33 mouse cellular contexts compared by ENCODE assay signal in the genomic region with DNA sequence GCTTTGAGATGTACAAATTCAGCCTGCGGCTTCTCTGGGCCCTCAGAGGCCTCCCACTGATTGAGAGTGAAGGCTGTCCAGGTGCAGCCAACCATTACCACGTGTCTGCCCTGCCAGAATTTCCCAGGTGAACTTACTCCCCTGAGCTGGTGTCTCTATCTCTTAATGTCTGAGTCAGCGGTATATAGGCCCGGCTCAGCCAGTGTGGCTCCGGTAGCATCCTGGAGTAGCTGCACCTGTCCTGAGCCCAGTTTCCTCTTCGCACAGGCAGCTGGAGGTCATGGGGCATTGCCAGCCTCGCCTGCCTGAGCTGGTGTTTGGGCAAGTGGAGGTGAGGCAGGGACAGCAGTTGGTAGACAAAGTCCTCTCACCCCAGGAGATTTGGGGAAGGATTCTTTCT. TPM values are rescaled to one million over a fixed set of nuclear protein-coding genes. Genes with fewer than 3 reads are reported as not detected.
A peak's percentile ranks its signal among the peaks of the same experiment; 100 is the strongest.
DNase-seq lines count a peak whose midpoint lies in the region; ATAC-seq and TF ChIP-seq lines count a peak whose summit lies in the region.
"Had no signal": no experiment of that assay in that cellular context is flagged by ENCODE, and none has a peak within 500 bp of the region (broad histone marks: within the 10 kb centered on the region; RNA-seq: fewer than 3 reads in every experiment).

No protein-coding gene starts in this region.

- TF ChIP-seq POLR2A in liver, adult 2 months (IDR thresholded peaks at IDR 0.05; ENCODE audit: extremely low read depth, insufficient read depth, low read length), result 0 out of 2 replicates have a peak, but pooled peaks have one; percentile 9

- H3K36me3 ChIP-seq in liver, adult 2 months (ENCODE audit: control insufficient read depth, insufficient read depth, low read length), result no peaks in the 10 kb centered on the region
- H3K36me3 ChIP-seq in liver, embryonic 11.5 days (ENCODE audit: control insufficient read depth, insufficient read depth, low read length), result no peaks in the 10 kb centered on the region
- H3K36me3 ChIP-seq: embryonic facial prominence, embryonic 12.5 days; embryonic facial prominence, embryonic 15.5 days; G1E; heart, embryonic 15.5 days; hindbrain, embryonic 10.5 days; hindbrain, embryonic 13.5 days had no signal

- H3K4me2 ChIP-seq in liver, embryonic 11.5 days, result no peak overlapping the region
- H3K4me2 ChIP-seq: embryonic facial prominence, embryonic 12.5 days; embryonic facial prominence, embryonic 15.5 days; heart, embryonic 11.5 days; heart, embryonic 15.5 days; hindbrain, embryonic 13.5 days had no signal

- TF ChIP-seq CTCF in liver, adult 2 months (IDR thresholded peaks at IDR 0.05; ENCODE audit: low read depth, low read length), result no peak

- H3K9ac ChIP-seq in liver, adult 2 months (ENCODE audit: low read depth, low read length), result peak overlapping the region; percentile 32; the same call in 1 of the 2 replicates
- no peak overlapping the region for H3K9ac ChIP-seq in liver, embryonic 11.5 days (ENCODE audit: low read depth, low read length)
- H3K9ac ChIP-seq: embryonic facial prominence, embryonic 12.5 days; embryonic facial prominence, embryonic 15.5 days; forebrain, postnatal 0 days; heart, embryonic 15.5 days; hindbrain, embryonic 13.5 days had no signal

- peak; percentile 42 for DNase-seq in kidney, adult 11 months
- DNase-seq in kidney, postnatal 10 days, result no peak
- peak; percentile 59 for DNase-seq in kidney, adult 9 months
- no peak for DNase-seq in kidney, postnatal 4 days
- DNase-seq in liver, adult 2 months (ENCODE audit: extremely low read depth, low read depth, low spot score), result peak; percentile 89
- DNase-seq in liver, embryonic 11.5 days (ENCODE audit: low spot score), result no peak
- no peak for DNase-seq in cerebellum, adult 8-10 months
- DNase-seq: adrenal gland, postnatal 10 days; adrenal gland, postnatal 36 days; B cell, adult 2 months; cerebellum, adult 18-20 months; cerebellum, adult 9-11 months; cerebellum, postnatal 25 days; forebrain, postnatal 0 days; gastrocnemius, adult 2 months; gastrocnemius, postnatal 14 days; heart, adult 11 months; heart, postnatal 10 days; heart, postnatal 36 days had no signal

- peak overlapping the region; percentile 90 for H3K27ac ChIP-seq in liver, adult 2 months (replicated peaks; ENCODE audit: insufficient read depth, low read depth, low read length)
- no peak overlapping the region for H3K27ac ChIP-seq in liver, embryonic 11.5 days (ENCODE audit: low read depth, low read length)
- H3K27ac ChIP-seq: embryonic facial prominence, embryonic 12.5 days; embryonic facial prominence, embryonic 15.5 days; gastrocnemius, adult 2 months; heart, embryonic 15.5 days; hindbrain, embryonic 10.5 days; hindbrain, embryonic 13.5 days had no signal

- ATAC-seq in liver, embryonic 11.5 days (replicated peaks; ENCODE audit: low FRiP score), result no peak
- ATAC-seq: forebrain, embryonic 14.5 days; forebrain, postnatal 0 days; Patski had no signal

- no peaks in the 10 kb centered on the region for H3K27me3 ChIP-seq in liver, adult 2 months (ENCODE audit: control insufficient read depth, insufficient read depth, low read length)
- no peaks in the 10 kb centered on the region for H3K27me3 ChIP-seq in liver, embryonic 11.5 days (replicated peaks; ENCODE audit: control insufficient read depth, insufficient read depth, low read length)
- H3K27me3 ChIP-seq: CH12.LX; embryonic facial prominence, embryonic 12.5 days; embryonic facial prominence, embryonic 15.5 days; heart, embryonic 15.5 days; Patski had no signal

- H3K9me3 ChIP-seq in liver, embryonic 11.5 days (ENCODE audit: control insufficient read depth, low read length), result no peaks in the 10 kb centered on the region
- H3K9me3 ChIP-seq: embryonic facial prominence, embryonic 12.5 days; embryonic facial prominence, embryonic 15.5 days; G1E; heart, embryonic 15.5 days; hindbrain, embryonic 10.5 days; hindbrain, embryonic 13.5 days had no signal

- no peak overlapping the region for H3K4me3 ChIP-seq in liver, adult 2 months (ENCODE audit: insufficient read depth, low read depth, low read length)
- no peak overlapping the region for H3K4me3 ChIP-seq in liver, embryonic 11.5 days (ENCODE audit: low read depth, low read length)
- H3K4me3 ChIP-seq: embryonic facial prominence, embryonic 12.5 days; embryonic facial prominence, embryonic 15.5 days; gastrocnemius, adult 2 months; heart, embryonic 15.5 days; hindbrain, embryonic 10.5 days; hindbrain, embryonic 13.5 days had no signal

- no peaks in the 10 kb centered on the region for H3K79me2 ChIP-seq in liver, adult 2 months (ENCODE audit: control insufficient read depth, insufficient read depth, low read length)

- 25% methylated on average over 7 of the region's 7 CpGs for WGBS in liver, adult 2 months
- 75% methylated on average over 7 of the region's 7 CpGs for WGBS in liver, embryonic 11.5 days

- peaks cover 54% of the 10 kb centered on the region for H3K4me1 ChIP-seq in liver, adult 2 months (ENCODE audit: control insufficient read depth, insufficient read depth, low read length)
- no peaks in the 10 kb centered on the region for H3K4me1 ChIP-seq in liver, embryonic 11.5 days (replicated peaks; ENCODE audit: control insufficient read depth, insufficient read depth, low read length)

RNA-seq across cellular contexts. Expression of gene Tsku, which starts 26.1 kb away (rescaled TPM):
- total RNA-seq in liver, adult 2 months (2014; rRNA removed), result 10.1 and 15.4 TPM in 2 replicates
- polyA plus RNA-seq in liver, adult 2 months (2012; rRNA removed), result 57.1 and 103 TPM in 2 replicates
- polyA plus RNA-seq in liver, embryonic 11.5 days (2014; fragmentation: Nextera tagmentation; extraction: Ambion mirVana), result 4.3 and 4.8 TPM in 2 replicates
- total RNA-seq: common myeloid progenitor, adult 5-6 weeks; G1E had no signal
- polyA plus RNA-seq: G1E had no signal

RNA-seq across cellular contexts. Expression of gene Gucy2d, which starts 53.0 kb away (rescaled TPM):
- total RNA-seq in liver, adult 2 months (2014; rRNA removed), result not detected in 2 replicates
- polyA plus RNA-seq in liver, adult 2 months (2012; rRNA removed), result not detected in 2 replicates
- not detected in 2 replicates for polyA plus RNA-seq in liver, embryonic 11.5 days (2014; fragmentation: Nextera tagmentation; extraction: Ambion mirVana)
- total RNA-seq: adrenal gland, adult 18-20 months; adrenal gland, postnatal 36 days; CH12.LX; common myeloid progenitor, adult 5-6 weeks; forebrain, postnatal 0 days had no signal
- polyA plus RNA-seq: embryonic facial prominence, embryonic 15.5 days; forebrain, embryonic 11.5 days; forebrain, postnatal 0 days; frontal cortex, adult 2 months; G1E; heart, embryonic 15.5 days; hindbrain, embryonic 10.5 days; Patski had no signal

Comparison
In these comparisons a context has a peak if more than half of its experiments do, and no peak if none do; other contexts are left out.
1. DNase-seq: peak in kidney, adult 11 months (single experiment), kidney, adult 9 months (single experiment) and liver, adult 2 months (single experiment); none in kidney, postnatal 10 days (single experiment), kidney, postnatal 4 days (0 of 2), liver, embryonic 11.5 days (single experiment) and cerebellum, adult 8-10 months (single experiment).
2. RNA of gene Tsku, which starts 26.1 kb away (polyA plus RNA-seq): 57.1 to 103 TPM in liver, adult 2 months; 4.3 to 4.8 TPM in liver, embryonic 11.5 days; every median in the first group is over 10 times any median in the second.